Mouse (Mus musculus) C2C12 (cell line): ENCODE measurements around the gene Rpl38. TPM values are rescaled to one million over a fixed set of nuclear protein-coding genes. Genes with fewer than 3 reads are reported as not detected.

Source experiments
- H3K27me3 ChIP-seq: one replicate; pipeline ENCODE4 v1.6.1; 2011; ENCODE audit not compliant: control insufficient read depth, insufficient read depth, insufficient read length
- H3K36me3 ChIP-seq: one replicate; pipeline ENCODE4 v1.6.1; 2011; ENCODE audit not compliant: control insufficient read depth, insufficient read depth
- H3K4me3 ChIP-seq: one replicate; pipeline ENCODE4 v1.5.1; 2011; ENCODE audit warnings: mild to moderate bottlenecking, control low read depth; ENCODE audit not compliant: poor library complexity, insufficient read depth, severe bottlenecking
- H3K79me2 ChIP-seq: one replicate; pipeline ENCODE4 v1.6.1; 2011; ENCODE audit not compliant: control insufficient read depth, insufficient read depth
- H3K79me3 ChIP-seq: one replicate; pipeline ENCODE4 v1.6.1; 2011; ENCODE audit warnings: low read depth, control low read depth
- H3ac ChIP-seq: one replicate; pipeline ENCODE3; 2011; ENCODE audit warnings: low read depth; ENCODE audit not compliant: control insufficient read depth, insufficient read length
- CEBPB ChIP-seq: IDR thresholded peaks from one replicate; pipeline ENCODE4 v1.6.1; 2011; ENCODE audit warnings: low read depth, mild to moderate bottlenecking, control low read depth, moderate library complexity
- CTCF ChIP-seq: IDR thresholded peaks from one replicate; pipeline ENCODE4 v1.5.1; 2011; ENCODE audit not compliant: control insufficient read depth, insufficient read depth, insufficient read length
- FOSL1 ChIP-seq: IDR thresholded peaks from one replicate; pipeline ENCODE4 v1.8.0; 2011; ENCODE audit warnings: mild to moderate bottlenecking, low read length; ENCODE audit not compliant: poor library complexity, insufficient read depth, severe bottlenecking
- MAX ChIP-seq: IDR thresholded peaks from one replicate; pipeline ENCODE4 v1.6.1; 2011; ENCODE audit warnings: mild to moderate bottlenecking, control low read depth
- MYOD1 ChIP-seq: IDR thresholded peaks from one replicate; pipeline ENCODE4 v1.6.1; 2011; ENCODE audit warnings: low read depth; ENCODE audit not compliant: control insufficient read depth, insufficient read length
- MYOG ChIP-seq: IDR thresholded peaks from one replicate; pipeline ENCODE4 v1.6.1; 2011; ENCODE audit not compliant: control insufficient read depth, insufficient read length; ENCODE audit errors: extremely low read depth
- USF1 ChIP-seq: IDR thresholded peaks from one replicate; pipeline ENCODE4 v1.6.1; 2011; ENCODE audit warnings: low read depth, mild to moderate bottlenecking, control low read depth, moderate library complexity
- polyA plus RNA-seq: library from polyadenylated mRNA; unstranded; fragments of >200 nt; fragmentation: generic; extraction: Trizol; gene quantifications from one replicate; pipeline ENCODE4 v1.2.1, GENCODE M21; 2012; ENCODE audit warnings: missing spikeins

Rpl38 gene
- polyA plus RNA-seq, 1 experiment = 3,802 TPM

DNA sequence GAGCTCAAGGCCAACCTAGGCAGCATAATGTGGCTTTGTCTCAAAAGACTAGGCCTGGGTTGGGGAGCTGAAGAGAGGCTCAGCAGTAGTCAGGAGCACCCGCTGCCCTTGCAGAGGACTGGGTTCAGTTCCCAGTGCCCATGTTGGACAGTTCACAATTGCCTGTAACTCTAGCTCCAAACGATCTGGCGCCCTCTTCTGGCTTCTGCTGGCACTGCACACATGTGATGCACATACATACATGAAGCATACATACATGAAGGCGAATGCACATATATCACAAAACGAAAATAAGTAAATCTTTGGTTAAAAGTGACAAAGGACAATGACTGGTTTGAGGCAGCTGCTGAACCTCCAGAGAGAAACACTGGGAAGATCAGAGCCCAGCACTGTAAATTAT is 38.3 kb upstream of the Rpl38 start:
- H3K27me3 ChIP-seq = peaks cover 4% of the 10 kb centered on the region
- no peak for TF ChIP-seq MAX
- TF ChIP-seq MYOG = no peak
- TF ChIP-seq FOSL1 = no peak
- no peak for TF ChIP-seq CTCF
- TF ChIP-seq CEBPB = no peak
- no peaks in the 10 kb centered on the region for H3K79me2 ChIP-seq
- no peaks in the 10 kb centered on the region for H3K36me3 ChIP-seq
- H3K4me3 ChIP-seq = no peak overlapping the region
- H3ac ChIP-seq = no peak overlapping the region
- no peaks in the 10 kb centered on the region for H3K79me3 ChIP-seq

DNA sequence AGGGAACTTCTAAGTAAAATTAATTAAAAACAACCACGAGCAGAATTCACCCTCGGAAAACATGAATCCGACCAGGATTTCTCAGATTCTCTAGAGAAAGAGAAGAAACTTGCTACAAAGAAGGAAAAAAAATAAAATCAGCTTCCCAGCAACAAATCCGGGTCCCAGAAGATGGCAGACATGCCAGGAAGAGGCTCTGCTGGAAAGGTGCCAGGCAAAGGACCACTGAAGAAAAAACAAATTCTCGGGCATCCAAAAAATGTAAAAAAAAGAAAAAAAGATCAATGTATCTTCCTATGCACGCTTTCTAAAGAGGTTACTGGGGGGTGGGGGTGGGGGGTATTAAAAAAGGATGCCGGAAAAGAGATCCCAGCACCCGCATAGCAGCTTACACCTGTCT is 36.1 kb upstream of the Rpl38 start:
- H3ac ChIP-seq = no peak overlapping the region
- no peak overlapping the region for H3K4me3 ChIP-seq
- TF ChIP-seq MYOG (no peak), CEBPB (no peak), USF1 (no peak), FOSL1 (no peak)
- peaks cover 7% of the 10 kb centered on the region for H3K27me3 ChIP-seq
- no peaks in the 10 kb centered on the region for H3K79me3 ChIP-seq
- H3K36me3 ChIP-seq = no peaks in the 10 kb centered on the region
- H3K79me2 ChIP-seq = no peaks in the 10 kb centered on the region

DNA sequence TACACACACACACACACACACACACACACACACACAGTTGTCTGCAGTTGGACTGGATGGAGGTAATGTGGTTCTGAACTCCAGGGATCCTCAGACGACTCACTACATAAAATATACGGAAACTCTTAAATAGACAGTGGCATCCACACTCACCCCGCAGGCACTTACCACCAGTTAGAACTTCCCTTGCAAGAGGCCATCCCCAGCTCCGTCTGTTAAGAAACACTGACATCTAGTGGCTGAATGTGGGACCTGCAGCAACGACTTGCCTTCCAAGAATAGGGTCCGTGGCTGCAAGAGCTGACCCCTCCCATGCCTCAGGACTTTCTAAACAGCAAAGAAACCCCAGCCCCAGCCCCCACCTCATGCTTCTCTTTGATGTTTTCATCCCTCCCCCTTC is 32.0 kb upstream of the Rpl38 start:
- no peak overlapping the region for H3ac ChIP-seq
- no peaks in the 10 kb centered on the region for H3K79me2 ChIP-seq
- no peaks in the 10 kb centered on the region for H3K79me3 ChIP-seq
- H3K36me3 ChIP-seq = no peaks in the 10 kb centered on the region
- peaks cover 37% of the 10 kb centered on the region for H3K27me3 ChIP-seq
- H3K4me3 ChIP-seq = no peak overlapping the region
- TF ChIP-seq CTCF (peak; percentile 85), FOSL1 (no peak), MAX (no peak), USF1 (no peak), CEBPB (no peak)

DNA sequence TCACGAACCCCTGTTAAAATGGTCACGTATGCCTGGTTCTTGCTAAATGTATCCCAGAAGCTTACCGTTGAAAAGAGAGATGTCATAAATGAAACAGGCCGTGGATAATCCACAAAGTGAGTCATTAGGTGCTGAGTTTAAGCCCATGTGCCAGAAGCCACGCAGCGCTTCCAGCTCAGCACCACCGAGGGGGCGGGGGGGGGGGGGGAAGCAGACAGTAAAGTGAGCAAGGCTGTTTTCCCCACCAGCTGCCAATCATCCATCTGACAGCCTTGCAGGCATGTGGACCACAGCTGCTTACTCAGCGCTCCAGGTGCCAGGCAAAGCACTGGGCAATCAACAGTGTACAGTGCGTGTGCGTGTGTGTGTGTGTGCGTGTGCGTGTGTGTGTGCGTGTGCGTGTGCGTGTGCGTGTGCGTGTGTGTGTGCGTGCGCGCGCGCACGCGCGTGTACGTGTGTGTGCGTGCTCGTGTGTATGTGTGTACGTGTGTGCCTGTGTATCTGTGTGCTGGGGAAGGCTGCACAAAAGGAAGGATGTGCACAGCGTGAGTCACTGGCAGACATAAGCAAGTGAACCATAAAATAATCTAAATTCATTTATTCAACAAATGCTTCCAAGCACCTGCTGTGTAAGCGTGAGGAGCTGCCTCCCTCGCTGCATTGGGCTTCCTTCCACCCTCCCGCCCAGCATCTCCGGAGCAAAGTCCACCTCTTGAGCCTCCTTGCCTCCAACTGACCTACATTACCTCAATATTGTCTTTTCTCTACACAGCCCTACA is 31.4 kb upstream of the Rpl38 start:
- H3K27me3 ChIP-seq = peaks cover 37% of the 10 kb centered on the region
- H3K79me2 ChIP-seq = no peaks in the 10 kb centered on the region
- H3ac ChIP-seq = no peak overlapping the region
- H3K4me3 ChIP-seq = no peak overlapping the region
- no peaks in the 10 kb centered on the region for H3K79me3 ChIP-seq
- TF ChIP-seq MYOG (no peak), USF1 (no peak), MAX (no peak), MYOD1 (no peak), CEBPB (no peak)
- H3K36me3 ChIP-seq = no peaks in the 10 kb centered on the region

DNA sequence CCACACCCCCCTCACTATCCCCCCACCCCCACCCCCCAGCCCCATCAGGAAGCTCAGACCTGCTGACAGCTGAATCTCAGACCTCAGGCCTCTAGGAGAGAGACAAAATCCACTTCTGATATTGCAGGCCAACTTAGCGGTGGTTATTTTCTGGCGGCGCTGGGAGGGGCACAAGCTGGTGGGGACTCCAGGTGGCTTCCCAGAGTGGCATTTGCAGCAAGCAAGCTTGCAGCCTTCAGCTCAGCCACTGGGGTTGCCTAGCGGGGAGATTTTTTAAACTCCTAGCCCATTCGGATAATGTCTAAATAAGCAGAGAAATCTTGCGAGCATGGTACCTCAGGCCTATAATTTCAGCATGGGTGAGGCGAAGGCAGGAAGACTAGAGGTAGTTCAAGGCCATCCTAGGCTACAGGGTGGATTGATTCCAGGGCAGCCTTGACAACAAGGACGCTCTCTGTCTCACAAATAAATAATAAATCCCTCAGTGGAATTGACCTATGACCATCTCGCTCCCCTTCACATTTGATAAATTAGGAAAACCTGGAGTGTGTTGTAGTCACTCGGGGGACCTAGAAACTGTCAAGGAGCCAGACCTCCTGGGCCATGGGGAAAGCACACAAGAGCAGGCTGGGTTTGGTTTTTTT is 29.6 kb upstream of the Rpl38 start:
- TF ChIP-seq MYOD1 = no peak
- TF ChIP-seq MAX = no peak
- TF ChIP-seq CTCF = no peak
- TF ChIP-seq CEBPB = no peak
- TF ChIP-seq FOSL1 = no peak
- TF ChIP-seq USF1 = no peak
- TF ChIP-seq MYOG = no peak
- Histone ChIP-seq H3K36me3 (no peaks in the 10 kb centered on the region), H3K4me3 (no peak overlapping the region), H3K79me2 (no peaks in the 10 kb centered on the region), H3ac (no peak overlapping the region), H3K79me3 (no peaks in the 10 kb centered on the region), H3K27me3 (peaks cover 32% of the 10 kb centered on the region)

DNA sequence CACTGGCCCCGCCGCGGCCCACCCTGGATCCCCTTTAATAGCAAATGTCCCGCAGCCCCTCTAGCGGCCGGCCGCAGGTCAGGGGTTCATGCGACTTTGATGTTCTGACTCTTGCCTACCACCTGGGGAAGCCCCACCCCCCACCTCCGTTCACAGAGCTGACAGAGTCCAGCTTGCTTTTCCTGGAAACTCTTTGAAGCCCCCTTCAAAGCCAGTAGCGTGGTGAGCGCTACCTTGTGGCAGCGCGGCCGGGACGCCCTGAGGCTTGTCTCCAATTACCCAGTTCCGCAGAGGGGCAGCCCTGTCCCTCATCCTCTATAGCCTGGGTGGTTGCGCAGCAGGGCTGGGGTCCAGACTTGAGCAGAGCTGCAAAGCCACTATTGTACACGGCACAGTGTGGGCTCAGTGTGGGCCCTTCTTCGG is 28.6 kb upstream of the Rpl38 start:
- no peaks in the 10 kb centered on the region for H3K79me2 ChIP-seq
- H3K36me3 ChIP-seq = no peaks in the 10 kb centered on the region
- H3ac ChIP-seq = no peak overlapping the region
- no peaks in the 10 kb centered on the region for H3K79me3 ChIP-seq
- no peak for TF ChIP-seq CEBPB
- no peak for TF ChIP-seq MYOG
- TF ChIP-seq CTCF = no peak
- no peak for TF ChIP-seq MAX
- TF ChIP-seq USF1 = no peak
- TF ChIP-seq MYOD1 = no peak
- no peak for TF ChIP-seq FOSL1
- H3K27me3 ChIP-seq = peaks cover 32% of the 10 kb centered on the region
- no peak overlapping the region for H3K4me3 ChIP-seq
